Mouse (Mus musculus) neural tube, embryonic 14.5 days (tissue): ENCODE results near the gene Lactbl1. TPM values are rescaled to one million over a fixed set of nuclear protein-coding genes. Genes with fewer than 3 reads are reported as not detected.

ENCODE experiments used
- ATAC-seq: fragments of 200-750 bp; cut with Nextera tagmentation; 2 replicates; pipeline ENCODE4 v1.8.0; 2017; ENCODE audit warnings: low read depth, mild to moderate bottlenecking, moderate TSS enrichment, moderate library complexity
- H3K27ac ChIP-seq: fragments of 300-500 bp; sonication (generic); 2 replicates; pipeline ENCODE4 v1.5.1; 2014; ENCODE audit warnings: low read depth, mild to moderate bottlenecking, control low read depth, low read length, moderate library complexity, mixed read lengths
- H3K27me3 ChIP-seq: fragments of 300-500 bp; sonication (generic); 2 replicates; pipeline ENCODE4 v1.6.1; 2014; ENCODE audit warnings: low read length; ENCODE audit not compliant: control insufficient read depth, insufficient read depth
- H3K36me3 ChIP-seq: fragments of 300-500 bp; sonication (generic); 2 replicates; pipeline ENCODE4 v1.6.1; 2014; ENCODE audit warnings: low read length, mixed read lengths; ENCODE audit not compliant: control insufficient read depth, insufficient read depth
- H3K4me1 ChIP-seq: fragments of 300-500 bp; sonication (generic); 2 replicates; pipeline ENCODE4 v1.6.1; 2014; ENCODE audit warnings: low read length; ENCODE audit not compliant: control insufficient read depth, insufficient read depth
- H3K4me2 ChIP-seq: fragments of 300-500 bp; sonication (generic); 2 replicates; pipeline ENCODE4 v1.6.1; 2014; ENCODE audit warnings: mild to moderate bottlenecking, low read depth, low read length, control low read depth
- H3K4me3 ChIP-seq: fragments of 300-500 bp; sonication (generic); 2 replicates; pipeline ENCODE4 v1.5.1; 2014; ENCODE audit warnings: low read depth, low read length, control low read depth, mixed read lengths
- H3K9ac ChIP-seq: fragments of 300-500 bp; sonication (generic); replicated peaks from 2 replicates; pipeline ENCODE4 v1.6.1; 2014; ENCODE audit warnings: low read depth, mild to moderate bottlenecking, control low read depth, low read length, mixed read lengths
- H3K9me3 ChIP-seq: fragments of 300-500 bp; sonication (generic); 2 replicates; pipeline ENCODE4 v1.6.1; 2016; ENCODE audit warnings: low read length; ENCODE audit not compliant: control insufficient read depth
- WGBS: fragments of 180-500 bp; shearing (Covaris S2); extraction: QIAGEN DNeasy Blood & Tissue Kit; methylation state at CpG from one replicate; pipeline ENCODE4 v1.1.7; 2014; 5-methylcytosine and 5-hydroxymethylcytosine counted together
- polyA plus RNA-seq: library from polyadenylated mRNA; unstranded; fragments of >200 nt; fragmentation: Nextera tagmentation; extraction: Ambion mirVana; gene quantifications from 2 replicates; pipeline ENCODE4 v1.2.1, GENCODE M21; 2014

The Lactbl1 gene
- polyA plus RNA-seq, 1 experiment from 2014 or later: not detected

DNA sequence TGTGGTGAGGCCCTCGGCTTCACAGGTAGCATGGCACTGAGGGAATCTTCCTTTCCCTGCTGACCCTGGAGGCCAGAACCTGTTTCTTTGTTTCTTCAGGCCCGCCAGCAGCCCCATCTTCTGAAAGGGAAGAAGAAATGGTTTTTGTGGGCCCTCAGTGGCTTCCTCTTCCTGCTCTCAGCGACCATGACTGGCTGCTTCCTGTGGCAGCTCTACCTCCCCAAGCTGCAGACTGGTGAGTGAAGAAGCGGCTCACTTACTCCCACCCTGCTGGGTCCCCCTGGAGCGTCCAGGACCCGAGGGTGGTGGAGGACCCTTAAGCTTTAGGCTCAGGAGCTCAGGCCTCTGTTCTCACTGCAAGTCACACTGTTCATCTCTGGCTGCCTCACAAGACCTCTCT lies 4.2 kb downstream of the Lactbl1 start:
- Histone ChIP-seq H3K4me1 (no peaks in the 10 kb centered on the region), H3K4me2 (no peak overlapping the region), H3K27me3 (no peaks in the 10 kb centered on the region), H3K27ac (no peak overlapping the region), H3K4me3 (no peak overlapping the region), H3K9ac (no peak overlapping the region), H3K36me3 (no peaks in the 10 kb centered on the region), H3K9me3 (no peaks in the 10 kb centered on the region)
- 76% methylated on average over 6 of the region's 6 CpGs for WGBS
- ATAC-seq: no peak

DNA sequence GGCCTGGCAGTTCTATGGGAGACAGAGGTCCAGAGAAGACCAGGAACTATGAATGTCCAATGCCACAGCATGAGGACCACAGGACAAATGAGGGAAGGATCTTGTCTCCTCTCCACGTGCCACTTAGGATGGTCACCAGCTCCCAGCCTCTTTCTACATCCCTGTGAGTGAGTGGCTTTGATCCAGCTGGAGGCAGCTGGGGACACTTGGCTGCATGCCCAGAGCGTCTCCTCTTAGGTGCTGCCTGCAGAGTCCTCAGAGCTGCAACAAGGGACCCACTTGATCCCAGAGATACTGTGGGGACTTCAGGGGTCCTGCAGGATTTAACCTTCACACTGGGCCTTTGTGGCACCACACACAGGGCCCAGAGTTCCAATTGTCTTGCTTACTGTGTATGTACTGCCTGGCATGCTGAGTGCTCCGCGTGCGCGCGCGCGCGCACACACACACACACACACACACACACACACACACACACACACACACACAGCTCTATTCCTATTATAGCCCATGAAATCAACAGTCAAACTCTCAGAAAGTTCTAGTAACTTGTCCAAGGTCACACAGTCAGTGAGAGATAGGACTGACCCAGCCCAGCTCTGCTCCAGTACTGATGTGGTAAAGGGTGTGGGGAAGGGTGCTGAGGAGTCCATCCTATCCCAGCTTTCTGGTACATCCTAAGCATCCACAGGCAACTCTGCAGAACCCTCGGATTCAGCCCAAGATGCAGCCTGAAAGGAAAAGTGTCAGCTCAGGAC lies 9.0 kb downstream of the Lactbl1 start:
- no peak for ATAC-seq
- H3K36me3 ChIP-seq: no peaks in the 10 kb centered on the region
- WGBS: 77% methylated on average over 11 of the region's 11 CpGs
- H3K9ac ChIP-seq: no peak overlapping the region
- no peak overlapping the region for H3K4me2 ChIP-seq
- no peaks in the 10 kb centered on the region for H3K9me3 ChIP-seq
- no peaks in the 10 kb centered on the region for H3K4me1 ChIP-seq
- H3K27me3 ChIP-seq: peaks cover 3% of the 10 kb centered on the region; the same call in 1 of the 2 replicates
- H3K4me3 ChIP-seq: no peak overlapping the region
- no peak overlapping the region for H3K27ac ChIP-seq

DNA sequence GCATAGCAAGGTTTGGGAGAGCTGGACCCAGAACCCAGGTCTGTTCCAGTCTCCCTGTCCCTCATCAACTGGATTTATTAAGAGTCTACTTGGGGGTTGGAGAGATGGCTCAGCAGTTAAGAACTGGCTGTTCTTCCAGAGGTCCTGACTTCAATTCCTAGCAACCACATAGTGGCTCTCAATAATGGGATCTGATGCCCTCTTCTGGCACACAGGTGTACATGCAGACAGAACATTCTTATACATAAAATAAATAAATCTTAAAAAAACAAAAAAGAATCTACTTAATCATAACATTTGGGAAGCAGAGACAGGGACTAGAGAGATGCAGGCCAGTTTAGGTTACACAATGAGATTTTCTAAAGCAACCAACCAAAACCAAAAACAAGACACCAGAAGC lies 13.6 kb downstream of the Lactbl1 start:
- no peak for ATAC-seq
- Histone ChIP-seq H3K9me3 (no peaks in the 10 kb centered on the region), H3K27me3 (peaks cover 3% of the 10 kb centered on the region; the same call in 1 of the 2 replicates), H3K4me1 (0 out of 2 replicates have a peak, but pooled peaks cover 3% of the 10 kb centered on the region), H3K4me3 (no peak overlapping the region), H3K4me2 (no peak overlapping the region), H3K36me3 (no peaks in the 10 kb centered on the region), H3K27ac (no peak overlapping the region), H3K9ac (no peak overlapping the region)

DNA sequence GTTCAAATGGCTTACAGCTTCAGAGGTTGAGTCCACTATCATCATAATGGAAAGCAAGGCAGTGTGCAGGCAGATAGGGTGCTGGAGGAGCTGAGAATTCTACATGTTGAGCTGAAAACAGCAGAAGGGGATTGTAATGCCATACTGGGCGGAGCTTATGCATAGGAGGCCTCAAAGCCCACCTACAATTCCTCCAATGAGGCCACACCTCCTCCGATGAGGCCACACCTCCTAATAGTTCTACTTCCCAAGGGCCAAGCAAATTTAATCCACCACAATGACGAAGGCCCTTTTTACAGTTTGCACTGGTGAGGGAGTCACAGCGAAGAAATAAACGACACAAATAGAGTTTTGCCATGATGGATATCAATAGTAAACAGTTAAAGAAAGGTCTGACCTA lies 14.1 kb downstream of the Lactbl1 start:
- ATAC-seq: no peak
- H3K4me2 ChIP-seq: no peak overlapping the region
- no peaks in the 10 kb centered on the region for H3K36me3 ChIP-seq

DNA sequence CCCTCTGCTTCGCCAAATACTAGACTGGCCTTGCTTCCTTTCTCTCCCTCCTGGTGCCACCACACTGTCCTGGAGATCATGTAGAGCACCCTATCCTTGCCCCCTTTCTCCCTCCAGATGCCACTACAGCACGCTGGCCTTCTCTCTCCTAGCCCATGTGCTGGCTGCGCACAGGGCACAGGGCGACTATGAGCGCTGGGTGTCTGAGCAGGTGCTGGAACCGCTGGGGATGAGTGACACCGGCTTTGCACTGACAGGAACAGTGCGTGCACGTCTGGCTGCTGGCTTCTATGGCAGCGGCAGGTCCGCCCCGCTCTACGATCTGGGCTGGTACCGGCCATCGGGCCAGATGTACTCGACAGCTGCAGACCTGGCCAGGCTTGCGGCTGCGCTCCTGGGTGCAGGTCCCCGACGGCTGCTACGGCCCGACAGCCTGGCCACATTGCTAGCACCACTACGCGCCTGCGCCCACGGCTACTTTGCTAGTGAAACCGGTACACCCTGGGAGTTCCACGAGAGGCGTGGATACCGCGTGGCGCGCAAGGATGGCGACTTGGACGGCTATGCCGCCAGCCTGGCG lies 14.7 kb downstream of the Lactbl1 start:
- Histone ChIP-seq H3K36me3 (no peaks in the 10 kb centered on the region), H3K4me2 (peak overlapping the region; percentile 68), H3K9me3 (no peaks in the 10 kb centered on the region), H3K4me3 (peak overlapping the region; percentile 44), H3K9ac (peak overlapping the region; percentile 58), H3K4me1 (0 out of 2 replicates have a peak, but pooled peaks cover 3% of the 10 kb centered on the region), H3K27me3 (peaks cover 3% of the 10 kb centered on the region; the same call in 1 of the 2 replicates), H3K27ac (peak overlapping the region; percentile 66; the same call in 1 of the 2 replicates)
- WGBS: 17% methylated on average over 33 of the region's 37 CpGs
- peak; percentile 35 for ATAC-seq

More for the DNA sequence above, 14.1 kb downstream of the Lactbl1 start:
- Histone ChIP-seq H3K9ac (no peak overlapping the region), H3K27ac (no peak overlapping the region), H3K27me3 (peaks cover 3% of the 10 kb centered on the region; the same call in 1 of the 2 replicates), H3K4me1 (0 out of 2 replicates have a peak, but pooled peaks cover 3% of the 10 kb centered on the region), H3K4me3 (no peak overlapping the region), H3K9me3 (no peaks in the 10 kb centered on the region)
- 54% methylated on average over 5 of the region's 5 CpGs for WGBS

DNA sequence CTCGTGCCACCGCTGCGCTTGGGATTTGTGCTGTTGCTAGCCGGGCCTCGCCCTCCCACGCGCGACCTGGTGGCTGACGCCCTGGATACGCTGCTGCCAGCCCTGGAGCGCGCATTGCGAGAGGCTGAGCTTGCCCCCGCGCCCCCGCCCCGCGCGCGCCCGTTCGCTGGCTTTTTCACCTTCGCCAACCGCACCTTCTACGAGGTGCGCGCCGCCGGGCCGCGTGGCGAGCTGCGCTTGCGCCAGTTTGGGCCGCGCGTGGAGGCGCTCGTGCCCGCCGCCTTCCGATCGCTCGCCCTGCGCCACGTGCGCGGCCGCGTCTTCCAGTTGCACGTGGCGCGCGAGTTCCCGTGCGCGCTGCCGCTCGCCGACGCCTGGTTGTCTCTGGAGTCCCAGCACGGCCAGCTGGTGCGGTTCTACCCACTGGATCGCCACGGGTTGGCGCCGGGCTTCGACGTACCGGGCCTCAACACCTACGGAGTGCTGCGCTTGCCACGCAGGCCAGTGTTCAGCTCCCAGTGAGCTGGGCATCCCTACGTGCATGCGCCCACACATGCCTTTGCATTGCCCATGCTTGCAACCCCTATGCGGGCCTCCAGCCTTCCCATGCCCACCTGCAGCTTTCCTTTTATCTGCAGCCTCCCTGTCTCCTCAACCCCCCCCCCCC lies 15.3 kb downstream of the Lactbl1 start:
- H3K9ac ChIP-seq: peak overlapping the region; percentile 58
- H3K36me3 ChIP-seq: no peaks in the 10 kb centered on the region
- WGBS: 4% methylated on average over 76 of the region's 76 CpGs
- peak overlapping the region; percentile 66; the same call in 1 of the 2 replicates for H3K27ac ChIP-seq
- ATAC-seq: peak; percentile 68
- 0 out of 2 replicates have a peak, but pooled peaks cover 3% of the 10 kb centered on the region for H3K4me1 ChIP-seq
- H3K27me3 ChIP-seq: peaks cover 3% of the 10 kb centered on the region; the same call in 1 of the 2 replicates
- no peaks in the 10 kb centered on the region for H3K9me3 ChIP-seq
- peak overlapping the region; percentile 44 for H3K4me3 ChIP-seq
- peak overlapping the region; percentile 68 for H3K4me2 ChIP-seq

DNA sequence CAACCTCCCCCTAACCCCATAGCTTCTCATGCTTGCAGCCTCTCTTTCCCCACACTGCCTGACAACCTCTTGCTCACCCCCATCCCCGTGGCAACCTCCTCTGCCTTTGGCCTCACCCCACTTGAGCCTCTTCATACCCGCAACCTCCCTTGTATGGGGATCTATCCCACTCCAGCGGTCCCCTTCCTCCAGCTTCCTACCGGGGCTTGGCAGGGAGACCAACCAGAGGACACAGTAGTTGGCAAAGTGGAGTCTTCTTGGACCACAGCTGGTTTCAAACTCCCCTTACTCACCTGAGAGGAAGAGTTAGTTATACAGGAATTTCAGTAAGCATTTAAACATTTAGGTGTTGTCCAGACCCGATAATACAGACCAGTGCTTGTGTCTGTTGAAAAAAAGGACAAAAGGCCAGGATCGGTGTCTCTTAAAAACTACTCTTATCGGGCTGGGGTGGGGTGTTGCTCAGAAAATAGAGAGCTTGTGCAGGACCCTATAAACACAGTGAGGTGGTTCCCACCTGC lies 15.9 kb downstream of the Lactbl1 start:
- Histone ChIP-seq H3K4me3 (no peak overlapping the region; the same call in 1 of the 2 replicates), H3K27me3 (peaks cover 3% of the 10 kb centered on the region; the same call in 1 of the 2 replicates), H3K4me1 (0 out of 2 replicates have a peak, but pooled peaks cover 3% of the 10 kb centered on the region), H3K9me3 (no peaks in the 10 kb centered on the region), H3K9ac (no peak overlapping the region), H3K4me2 (peak overlapping the region; percentile 68; the same call in 1 of the 2 replicates), H3K27ac (no peak overlapping the region), H3K36me3 (no peaks in the 10 kb centered on the region)
- 35% methylated on average over 7 of the region's 7 CpGs for WGBS
- ATAC-seq: peak; percentile 41; the same call in 1 of the 2 replicates

DNA sequence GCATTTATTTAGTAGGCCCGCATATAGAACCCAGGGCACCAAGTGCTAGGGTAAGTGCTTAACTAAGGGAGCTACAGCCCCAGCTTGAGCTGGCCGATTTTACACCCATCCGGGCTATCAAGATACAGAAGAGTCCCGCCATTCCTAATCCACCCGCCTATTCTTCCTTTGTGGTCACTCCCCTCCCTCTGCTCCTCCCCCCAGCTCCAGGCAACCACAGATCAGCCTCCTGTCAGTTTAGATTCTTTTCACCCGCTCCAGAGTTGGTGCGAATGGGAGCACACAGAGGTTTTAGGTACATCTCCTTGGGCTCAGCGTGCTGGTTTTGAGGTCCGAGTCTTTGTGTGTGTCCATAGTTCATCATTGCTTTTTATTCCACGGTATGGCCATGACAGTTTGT lies 16.5 kb downstream of the Lactbl1 start:
- H3K9me3 ChIP-seq: no peaks in the 10 kb centered on the region
- H3K27ac ChIP-seq: no peak overlapping the region
- H3K4me1 ChIP-seq: 0 out of 2 replicates have a peak, but pooled peaks cover 3% of the 10 kb centered on the region
- no peaks in the 10 kb centered on the region for H3K36me3 ChIP-seq
- H3K4me2 ChIP-seq: peak overlapping the region; percentile 21; the same call in 1 of the 2 replicates
- no peak overlapping the region for H3K9ac ChIP-seq
- no peak for ATAC-seq
- H3K27me3 ChIP-seq: peaks cover 3% of the 10 kb centered on the region; the same call in 1 of the 2 replicates
- no peak overlapping the region for H3K4me3 ChIP-seq
- WGBS: 5% methylated on average over 10 of the region's 10 CpGs
